Mouse (Mus musculus): ENCODE results near the gene Cfap69. TPM values are rescaled to one million over a fixed set of nuclear protein-coding genes. Genes with fewer than 3 reads are reported as not detected.

Cfap69 gene
- total RNA-seq, 2 experiments from 2014 or later, result 7.5 to 10.9 TPM

- DNase-seq, result no peak
These were observed 6.1 kb downstream of the Cfap69 start for GRCm38 (mm10) chr5:5657932-5658331.

GRCm38 (mm10) chr5:5648817-5649569 lies 15.0 kb downstream of the Cfap69 start:
- peak; percentile 20 to 41 for DNase-seq

GRCm38 (mm10) chr5:5646173-5646572 lies 17.9 kb downstream of the Cfap69 start:
- no peak for DNase-seq

GRCm38 (mm10) chr5:5638496-5638895 lies 25.5 kb downstream of the Cfap69 start:
- no peak for DNase-seq

- no peak for DNase-seq
These were observed 38.5 kb downstream of the Cfap69 start for GRCm38 (mm10) chr5:5625491-5625890.

- DNase-seq, result peak in 1 of 2 experiments; percentile 0
These were observed 45.7 kb downstream of the Cfap69 start for GRCm38 (mm10) chr5:5618329-5618728.

GRCm38 (mm10) chr5:5610540-5610939 lies 53.5 kb downstream of the Cfap69 start:
- no peak for DNase-seq

- no peak for DNase-seq
These were observed 76.4 kb downstream of the Cfap69 start for GRCm38 (mm10) chr5:5587686-5588085.

GRCm38 (mm10) chr5:5573749-5574317 lies 90.2 kb downstream of the Cfap69 start, which contains the start of gene Gm8773:
Gene Gm8773, plus strand, starts transcription at chr5:5573799.
- DNase-seq, result peak; percentile 3 to 19

GRCm38 (mm10) chr5:5562435-5562834 lies 101.6 kb downstream of the Cfap69 start:
- no peak for DNase-seq

GRCm38 (mm10) chr5:5561041-5561706 lies 102.9 kb downstream of the Cfap69 start:
- no peak for DNase-seq

GRCm38 (mm10) chr5:5559798-5560197 lies 104.2 kb downstream of the Cfap69 start:
- no peak for DNase-seq

- DNase-seq, result peak; percentile 93 to 94
These were observed 104.8 kb downstream of the Cfap69 start, which contains the start of gene Gtpbp10 for GRCm38 (mm10) chr5:5559079-5559740. Gene Gtpbp10, minus strand, starts transcription at chr5:5559538.

GRCm38 (mm10) chr5:5551110-5551509 lies 112.9 kb downstream of the Cfap69 start:
- no peak for DNase-seq

GRCm38 (mm10) chr5:5540385-5540784 lies 123.7 kb downstream of the Cfap69 start:
- no peak for DNase-seq

GRCm38 (mm10) chr5:5539771-5540170 lies 124.3 kb downstream of the Cfap69 start:
- no peak for DNase-seq

- no peak for DNase-seq
These were observed 127.9 kb downstream of the Cfap69 start for GRCm38 (mm10) chr5:5536131-5536530.

GRCm38 (mm10) chr5:5533656-5534420 lies 130.2 kb downstream of the Cfap69 start:
- no peak for DNase-seq

All from adrenal gland, postnatal 36 days (tissue).